Mouse (Mus musculus): ENCODE results near the gene Tbcd. TPM values are rescaled to one million over a fixed set of nuclear protein-coding genes. Genes with fewer than 3 reads are reported as not detected.

Gene Tbcd
- total RNA-seq, 2 experiments from 2014 or later, result 49.5 to 51.1 TPM

DNA sequence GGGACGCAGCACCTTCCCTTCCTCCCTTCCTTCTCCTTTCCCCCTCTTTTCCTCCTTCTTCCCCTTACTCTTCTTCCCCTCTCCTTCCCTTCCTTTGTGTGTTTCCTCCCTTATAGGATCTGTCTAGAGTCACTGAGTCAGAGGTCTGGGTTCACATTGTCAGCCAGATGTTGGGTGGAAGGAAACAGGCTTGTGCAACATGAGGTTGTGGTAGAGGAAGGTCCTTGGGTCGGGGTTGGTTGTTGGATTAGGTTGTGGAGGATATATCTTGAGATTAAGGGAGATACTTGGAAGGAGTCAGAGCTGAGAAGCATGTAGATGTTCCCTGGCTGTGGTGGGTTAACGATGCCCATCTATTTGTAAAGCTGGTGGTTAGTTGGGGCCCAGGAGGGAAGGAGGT, 23.1 kb downstream of the Tbcd start:
- ATAC-seq (replicated peaks; ENCODE audit: poor library complexity, severe bottlenecking), result peak; percentile 77

DNA sequence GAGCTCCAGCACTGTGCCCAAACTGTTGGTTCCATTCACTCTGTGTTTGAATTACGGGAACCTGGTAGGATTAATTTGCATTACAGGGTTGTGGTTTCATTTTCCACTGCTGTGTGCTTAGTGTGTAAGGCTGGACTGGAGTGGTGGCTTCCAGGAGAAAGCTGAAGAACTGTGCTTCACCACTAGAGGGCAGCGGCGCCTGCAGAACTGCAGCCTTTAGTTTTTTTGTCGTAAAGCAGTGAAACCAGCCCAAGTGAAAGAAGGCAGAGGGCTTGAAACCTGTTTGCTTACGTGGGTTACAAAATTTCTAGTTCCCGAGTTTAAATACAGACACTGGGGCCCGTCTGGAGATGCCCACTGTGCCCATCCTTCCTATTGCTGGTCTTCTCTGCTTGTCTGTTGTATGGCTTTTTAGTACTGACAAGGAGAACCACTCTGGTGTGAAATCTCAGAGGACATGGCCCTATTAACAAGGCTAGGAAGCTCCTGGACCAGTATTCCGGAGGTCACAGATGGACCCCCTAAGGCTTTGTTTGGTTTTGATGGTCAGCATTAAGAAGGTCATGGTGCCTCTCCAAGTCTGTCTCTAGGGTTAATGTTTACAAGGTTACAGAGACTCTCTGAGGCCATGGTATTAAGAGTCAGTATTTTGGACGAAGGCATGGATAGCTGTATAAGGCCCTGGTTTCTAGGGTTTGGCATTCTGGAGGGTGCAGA, 24.1 kb downstream of the Tbcd start:
- peak; percentile 72 for ATAC-seq (replicated peaks; ENCODE audit: poor library complexity, severe bottlenecking)

DNA sequence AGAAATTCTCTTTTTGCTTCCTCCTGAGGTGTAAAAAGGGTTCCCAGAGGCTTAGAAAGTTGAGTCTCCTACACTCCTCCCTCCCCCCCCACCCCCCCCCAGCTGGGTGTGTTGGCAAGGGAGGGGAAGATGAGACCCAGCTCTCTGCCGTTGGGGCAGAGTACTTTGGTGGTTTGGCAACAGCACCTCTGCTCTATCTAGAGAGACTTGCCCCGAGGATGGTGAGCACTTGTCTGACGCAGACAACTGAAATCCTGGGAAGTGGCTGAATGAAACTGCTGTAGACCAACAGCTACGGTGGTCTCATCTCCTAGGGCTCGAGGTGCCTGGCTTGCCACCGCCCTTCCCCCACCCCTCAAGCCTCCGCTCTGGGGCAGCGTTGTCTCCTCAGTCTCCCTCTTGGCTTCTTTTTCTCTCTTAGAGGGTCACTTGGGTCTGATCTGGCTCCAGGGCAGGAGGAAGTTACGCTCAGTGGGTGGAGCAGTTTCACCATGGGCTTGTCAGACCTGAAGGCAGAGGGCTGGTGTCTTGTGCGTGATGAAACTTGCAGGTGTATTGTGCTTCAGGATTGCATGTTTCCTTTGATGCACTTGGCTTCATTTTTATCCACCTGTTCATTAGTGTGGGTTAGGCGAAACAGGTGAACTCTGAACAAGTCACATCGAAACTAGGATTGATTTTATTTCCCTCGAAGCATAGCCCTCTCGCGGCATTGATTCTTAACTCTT, 27.9 kb downstream of the Tbcd start:
- ATAC-seq (replicated peaks; ENCODE audit: poor library complexity, severe bottlenecking), result 0 out of 2 replicates have a peak, but pooled peaks have one; percentile 25

DNA sequence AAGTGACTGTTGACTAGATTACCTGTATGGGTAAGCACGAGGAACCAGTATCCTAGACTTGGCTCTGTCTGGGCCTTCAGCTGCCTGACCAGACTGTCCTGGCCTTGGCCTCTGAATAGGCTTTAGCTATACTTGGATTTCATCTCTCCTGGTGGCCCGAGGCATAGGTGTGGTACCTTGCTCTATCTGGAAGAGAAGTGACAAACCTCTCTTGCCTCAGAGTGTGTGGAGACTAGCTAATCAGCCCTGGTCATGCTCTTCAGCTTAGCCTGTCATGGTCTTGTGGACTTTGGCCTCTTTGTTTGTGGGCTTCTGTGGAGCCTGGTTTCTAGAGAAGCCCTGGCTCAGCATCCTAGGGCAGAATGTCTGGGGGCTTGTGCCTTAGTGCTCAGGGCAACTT, 29.4 kb downstream of the Tbcd start:
- no peak for ATAC-seq (replicated peaks; ENCODE audit: poor library complexity, severe bottlenecking)

DNA sequence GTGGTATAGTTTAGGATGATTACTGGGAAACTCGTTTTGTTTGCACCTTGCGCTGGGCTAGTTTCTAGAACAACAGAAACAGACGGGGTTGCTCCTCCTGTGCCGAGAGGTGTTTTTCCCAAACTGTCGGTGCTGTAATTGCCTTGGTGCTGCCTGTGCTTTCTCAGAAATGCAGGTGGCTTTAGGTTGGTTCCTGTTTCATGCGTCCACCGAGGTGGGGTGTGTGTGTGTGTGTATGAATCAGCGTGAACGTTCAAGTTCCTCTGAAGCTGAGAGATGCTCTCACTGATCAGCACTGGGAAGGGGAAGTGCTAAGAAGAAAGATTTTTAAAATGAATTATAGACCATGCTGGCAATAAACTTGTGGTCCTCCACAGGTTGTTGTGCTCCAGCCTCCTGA, 34.1 kb downstream of the Tbcd start:
- peak; percentile 80 for ATAC-seq (replicated peaks; ENCODE audit: poor library complexity, severe bottlenecking)

DNA sequence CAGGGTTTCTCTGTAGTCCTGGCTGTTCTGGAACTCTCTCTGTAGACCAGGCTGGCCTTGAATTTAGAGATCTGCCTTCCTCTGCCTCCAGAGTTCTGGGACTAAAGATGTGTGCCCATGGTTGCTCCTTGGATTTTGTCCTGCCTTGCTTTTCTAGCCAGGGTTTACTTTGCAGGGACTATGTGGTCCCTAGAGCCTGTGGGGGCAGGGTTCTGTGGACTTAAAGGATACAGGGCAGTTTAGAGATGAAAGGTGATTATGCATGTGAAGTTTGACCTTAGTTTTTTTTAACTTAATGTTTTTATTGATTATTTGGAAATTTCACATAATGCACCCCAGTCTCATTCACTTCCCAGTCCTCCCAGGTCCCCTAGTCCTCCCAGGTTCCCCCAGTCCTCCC, 38.9 kb downstream of the Tbcd start:
- no peak for ATAC-seq (replicated peaks; ENCODE audit: poor library complexity, severe bottlenecking)

DNA sequence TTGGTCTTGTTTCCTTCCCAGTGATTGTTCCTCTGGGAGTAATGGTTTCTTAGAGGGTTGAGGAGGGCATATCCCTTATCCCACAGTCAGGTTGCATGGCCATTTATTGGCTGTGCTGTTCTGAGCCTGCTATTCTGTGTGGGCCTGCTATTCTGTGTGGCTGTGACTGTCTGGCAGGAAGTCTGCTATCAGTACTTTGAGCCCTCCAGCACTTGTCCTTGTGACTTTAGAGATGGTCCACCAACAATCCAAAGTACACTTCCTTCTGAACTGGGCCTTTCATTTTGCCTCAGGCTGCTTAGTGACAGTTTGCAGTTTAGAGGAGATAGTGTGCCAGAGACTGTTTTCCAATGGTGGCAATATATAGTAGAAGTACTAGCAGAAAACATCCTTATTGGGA, 48.8 kb downstream of the Tbcd start:
- ATAC-seq (replicated peaks; ENCODE audit: poor library complexity, severe bottlenecking), result no peak

DNA sequence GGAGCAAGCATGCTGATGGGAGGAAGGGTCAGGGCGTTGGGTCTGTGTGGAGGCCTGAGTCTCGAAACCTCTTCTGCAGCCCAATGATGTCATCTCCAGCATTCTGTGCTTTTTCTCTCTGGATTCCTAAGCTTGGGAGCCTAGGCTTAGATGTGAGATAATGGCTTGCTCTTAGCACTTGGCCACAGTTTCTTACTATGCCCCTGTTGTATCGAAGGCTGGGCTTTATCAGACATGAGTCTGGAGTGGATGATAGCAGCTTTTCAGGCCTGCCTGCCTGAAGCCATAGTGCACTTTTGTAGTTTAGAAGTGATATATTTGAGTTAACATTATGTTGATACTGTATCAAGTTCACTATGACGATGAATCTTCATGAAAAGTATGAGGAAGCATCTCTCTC, 49.8 kb downstream of the Tbcd start:
- no peak for ATAC-seq (replicated peaks; ENCODE audit: poor library complexity, severe bottlenecking)

DNA sequence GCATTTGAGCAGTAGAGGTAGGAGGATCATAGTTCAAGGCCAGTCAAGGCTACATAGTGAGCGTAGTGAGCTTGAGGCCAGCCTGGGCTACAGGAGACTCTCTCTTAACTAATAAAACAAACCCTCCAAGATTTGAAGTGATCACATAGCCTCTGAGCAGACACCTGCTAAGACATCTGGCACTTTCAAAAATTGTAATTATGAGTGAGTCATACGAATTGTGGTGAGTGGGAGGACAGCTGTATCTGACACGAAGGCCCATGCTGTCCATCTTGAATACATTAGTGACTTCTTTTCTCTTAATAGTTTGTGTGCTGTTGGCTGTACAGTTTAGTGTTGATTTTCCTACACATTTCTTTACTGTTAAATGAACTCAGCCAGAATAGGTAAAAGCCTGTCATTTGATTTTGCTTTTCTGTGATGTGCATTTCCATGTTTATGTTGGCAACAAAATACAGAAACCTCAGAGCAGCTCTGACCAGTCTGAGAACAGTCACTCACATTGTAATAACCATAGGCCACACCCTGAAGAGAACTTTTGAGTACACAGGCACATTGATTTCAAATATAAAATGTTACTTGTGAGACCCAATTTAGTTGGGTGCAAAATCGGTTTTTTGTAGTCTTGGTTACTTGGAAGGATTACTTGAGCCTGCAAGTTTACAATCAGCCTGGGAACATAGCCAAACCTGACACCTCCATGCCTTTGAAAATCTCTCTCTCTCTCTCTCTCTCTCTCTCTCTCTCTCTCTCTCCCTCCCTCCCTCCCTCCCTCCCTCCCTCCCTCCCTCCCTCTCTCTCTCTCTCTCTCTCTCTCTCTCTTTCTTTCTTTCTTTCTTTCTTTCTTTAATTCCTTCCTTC, 50.5 kb downstream of the Tbcd start:
- no peak for ATAC-seq (replicated peaks; ENCODE audit: poor library complexity, severe bottlenecking)

DNA sequence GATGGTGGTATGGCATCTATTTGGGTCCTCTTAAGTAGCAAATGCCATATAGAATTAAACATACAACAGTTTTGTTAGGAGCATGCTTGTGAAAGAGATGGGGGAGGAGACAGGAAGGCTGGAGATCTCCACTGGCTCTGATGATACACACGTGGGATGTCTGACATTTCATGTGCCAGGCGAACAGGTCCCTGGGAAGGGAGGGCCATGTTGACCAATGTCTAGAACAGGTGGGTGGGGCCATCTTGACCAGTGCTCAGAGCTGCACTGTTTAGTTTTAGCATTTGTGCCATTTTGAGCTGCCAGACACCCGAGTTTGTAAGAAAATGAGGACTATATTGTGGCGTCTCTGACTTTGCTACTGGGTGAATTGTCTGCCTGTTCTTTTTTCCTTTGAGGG, 56.7 kb downstream of the Tbcd start:
- no peak for ATAC-seq (replicated peaks; ENCODE audit: poor library complexity, severe bottlenecking)

DNA sequence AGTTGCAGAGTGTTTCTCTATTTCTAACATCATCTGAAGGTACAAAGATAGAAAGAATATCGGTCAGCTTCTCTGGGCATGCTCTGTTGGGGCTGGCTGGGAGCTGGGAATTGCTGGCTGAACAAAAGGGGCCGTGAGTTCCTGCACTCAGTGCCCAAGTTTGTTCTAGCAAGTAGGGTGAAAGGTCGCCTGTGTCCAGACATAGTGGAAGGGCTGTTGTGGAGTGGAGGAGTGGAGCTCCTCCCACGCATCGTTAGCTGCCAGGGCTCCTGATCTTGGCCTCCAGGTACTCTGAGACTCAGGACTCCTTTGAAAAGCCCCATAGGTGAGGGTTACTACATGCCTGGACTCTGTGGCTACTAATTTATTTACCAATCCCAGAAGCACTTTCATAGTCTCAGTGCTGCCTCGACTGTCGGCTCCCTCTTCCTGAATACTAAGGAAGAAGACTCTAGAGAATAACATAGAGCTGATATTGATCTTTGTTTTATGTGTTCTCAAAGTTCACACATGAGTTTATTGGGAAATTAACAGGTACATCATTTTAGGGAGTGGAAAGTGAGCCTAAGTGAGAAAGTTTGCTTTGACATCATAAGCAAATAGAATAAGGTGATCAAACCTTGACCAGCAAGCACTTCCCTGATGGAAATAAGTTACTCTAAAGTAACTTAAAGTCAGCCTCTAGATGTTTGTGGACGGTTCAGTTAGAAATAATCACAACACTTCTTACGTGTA, 58.9 kb downstream of the Tbcd start:
- no peak for ATAC-seq (replicated peaks; ENCODE audit: poor library complexity, severe bottlenecking)

DNA sequence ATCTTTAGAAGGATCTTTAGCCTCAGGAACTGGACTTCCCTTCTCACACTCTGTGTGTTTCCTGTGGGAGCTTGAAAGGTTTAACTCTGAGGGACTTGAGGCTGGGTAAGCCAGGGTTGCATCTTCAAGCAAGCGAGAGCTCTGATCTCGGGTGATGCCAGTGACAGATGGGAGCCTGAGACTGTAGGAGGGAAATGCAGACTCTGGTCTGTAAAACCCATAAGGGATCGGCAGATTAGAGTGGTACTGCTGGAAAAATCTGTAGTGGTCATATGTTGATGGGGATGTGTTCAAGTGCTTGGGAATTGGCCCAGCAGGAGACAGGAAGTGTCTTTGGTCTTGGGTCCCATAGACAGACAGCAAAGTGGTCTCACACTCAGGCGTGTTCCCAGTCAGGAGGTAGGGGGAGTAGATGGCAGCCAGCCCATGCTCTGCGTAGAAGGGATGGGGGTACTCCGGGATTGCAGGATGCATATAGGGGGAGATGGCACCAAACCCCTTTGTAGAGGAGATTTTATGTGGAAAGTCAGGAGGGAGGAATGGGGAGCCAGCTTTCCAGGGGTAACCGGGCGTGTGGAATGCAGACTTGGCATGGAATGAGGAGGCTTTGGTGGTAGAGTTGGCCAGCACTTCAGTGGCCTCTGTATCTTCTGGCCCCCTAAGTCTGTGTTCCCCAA, 61.3 kb downstream of the Tbcd start:
- ATAC-seq (replicated peaks; ENCODE audit: poor library complexity, severe bottlenecking), result no peak

DNA sequence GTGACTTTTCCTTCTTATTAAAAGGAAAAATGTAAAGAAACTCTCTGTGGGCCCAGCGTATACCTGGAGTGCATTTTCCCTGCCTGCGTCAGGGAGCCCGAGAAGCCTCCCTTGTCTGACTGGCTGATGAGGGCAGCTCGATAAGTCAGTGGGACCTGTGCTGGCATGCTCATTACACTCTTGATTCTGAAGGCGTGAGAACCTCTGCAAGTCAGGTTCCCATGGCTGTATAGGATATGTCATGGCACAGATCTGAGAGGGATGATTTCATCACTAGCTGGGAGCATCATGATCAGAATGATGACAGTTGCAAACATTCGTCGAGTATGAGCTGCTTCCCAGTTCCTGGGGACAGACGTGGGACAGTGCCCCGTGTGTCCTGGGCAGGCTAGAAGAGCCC, 64.2 kb downstream of the Tbcd start:
- peak; percentile 40 for ATAC-seq (replicated peaks; ENCODE audit: poor library complexity, severe bottlenecking)

DNA sequence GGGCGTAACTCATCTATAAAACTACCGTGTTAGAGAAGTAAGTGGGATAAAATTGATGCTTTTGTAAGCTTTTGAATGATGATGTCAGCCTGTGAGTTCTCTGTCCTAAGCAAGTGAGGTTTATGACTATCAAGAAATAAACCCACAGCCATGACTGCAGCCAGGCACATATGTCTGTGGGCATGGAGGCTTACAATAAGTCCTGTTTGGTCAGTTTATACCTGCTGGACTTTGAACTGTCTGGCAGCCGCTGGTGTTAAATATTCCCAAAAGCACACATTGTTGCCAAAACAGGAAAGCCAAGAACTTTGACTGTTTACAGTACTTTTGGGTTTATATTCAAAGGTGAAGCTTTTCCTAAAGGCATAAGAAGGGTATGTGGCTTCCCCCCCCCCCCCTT, 65.2 kb downstream of the Tbcd start:
- ATAC-seq (replicated peaks; ENCODE audit: poor library complexity, severe bottlenecking), result no peak

DNA sequence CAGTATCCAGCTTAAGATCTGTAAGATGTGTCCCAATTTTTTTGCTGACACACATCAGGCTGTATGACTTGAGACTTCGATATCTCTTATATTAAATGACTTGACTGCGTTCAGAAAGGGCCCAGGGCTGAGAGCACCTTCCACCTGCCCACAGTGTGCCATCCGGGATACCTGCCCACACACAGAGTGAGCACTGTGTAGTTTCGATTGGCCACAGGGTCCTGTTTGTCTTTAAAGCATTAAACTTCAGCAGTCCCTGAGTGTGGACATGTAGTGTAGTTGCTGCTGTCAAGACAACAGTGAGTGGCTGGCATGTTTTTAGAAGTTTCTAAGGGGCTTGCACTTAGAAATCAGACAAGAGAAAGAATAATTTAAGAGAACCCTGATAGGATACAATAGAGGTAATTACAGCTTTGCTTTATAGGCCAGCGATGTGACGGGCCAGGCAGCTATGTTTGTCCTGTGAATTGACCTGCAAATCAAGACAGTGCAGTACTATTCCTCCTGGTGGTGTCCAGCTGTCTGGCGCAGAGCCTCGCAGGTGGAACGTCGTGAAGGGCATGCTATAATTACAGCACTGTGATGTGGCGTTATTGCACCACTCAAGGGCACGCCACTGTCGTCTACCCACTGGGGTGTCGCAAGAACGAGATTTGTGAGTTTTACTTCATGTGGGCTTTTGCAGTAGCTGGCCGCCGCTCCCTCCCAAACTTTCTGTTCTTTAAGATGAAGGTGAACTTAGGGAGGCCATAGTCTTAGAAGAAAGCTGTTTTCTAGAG, 66.1 kb downstream of the Tbcd start:
- peak; percentile 67 for ATAC-seq (replicated peaks; ENCODE audit: poor library complexity, severe bottlenecking)

DNA sequence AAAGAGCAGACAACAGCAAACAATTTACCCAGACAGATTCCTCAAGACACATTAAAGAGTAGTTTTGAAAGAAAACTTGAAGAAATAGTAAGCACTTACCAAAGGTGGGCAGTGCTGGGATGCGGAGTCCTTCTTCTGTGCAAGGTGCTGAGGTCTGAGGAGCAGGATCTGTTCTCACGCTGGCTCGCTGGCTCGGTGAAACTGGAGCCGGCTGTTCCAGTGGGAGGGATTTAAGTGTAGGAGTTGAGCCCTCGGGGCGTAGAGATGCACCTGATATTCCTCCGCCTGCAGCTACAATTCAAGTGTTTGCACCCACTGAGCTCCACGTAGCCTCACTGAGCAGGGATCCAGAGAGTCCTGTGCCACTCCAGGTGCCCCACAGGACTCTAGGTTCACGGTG, 67.4 kb downstream of the Tbcd start, which contains the start of gene Zfp750:
Gene Zfp750 (minus strand): TSS at position 203 of the 400 bp plus-strand sequence.
- no peak for ATAC-seq (replicated peaks; ENCODE audit: poor library complexity, severe bottlenecking)

DNA sequence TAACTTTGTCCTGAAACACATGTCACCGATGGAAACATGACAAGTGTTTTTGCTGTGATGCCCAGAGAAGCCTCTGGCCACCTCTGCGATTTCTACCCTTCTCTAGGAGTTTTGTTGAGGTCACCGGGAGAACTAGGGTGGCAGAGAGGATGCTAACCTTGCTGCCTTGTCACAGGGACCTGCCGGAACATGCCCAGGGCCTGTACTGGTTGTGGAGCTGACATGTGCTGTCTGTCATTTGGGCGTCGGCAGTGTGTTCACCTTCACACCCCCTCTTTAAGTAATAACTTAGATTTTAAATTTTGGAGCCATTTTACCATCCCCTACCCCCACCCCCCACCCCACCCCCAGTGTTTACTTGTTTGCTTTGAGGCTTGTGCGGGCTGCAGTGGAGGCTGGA, 68.0 kb downstream of the Tbcd start:
- ATAC-seq (replicated peaks; ENCODE audit: poor library complexity, severe bottlenecking), result no peak

DNA sequence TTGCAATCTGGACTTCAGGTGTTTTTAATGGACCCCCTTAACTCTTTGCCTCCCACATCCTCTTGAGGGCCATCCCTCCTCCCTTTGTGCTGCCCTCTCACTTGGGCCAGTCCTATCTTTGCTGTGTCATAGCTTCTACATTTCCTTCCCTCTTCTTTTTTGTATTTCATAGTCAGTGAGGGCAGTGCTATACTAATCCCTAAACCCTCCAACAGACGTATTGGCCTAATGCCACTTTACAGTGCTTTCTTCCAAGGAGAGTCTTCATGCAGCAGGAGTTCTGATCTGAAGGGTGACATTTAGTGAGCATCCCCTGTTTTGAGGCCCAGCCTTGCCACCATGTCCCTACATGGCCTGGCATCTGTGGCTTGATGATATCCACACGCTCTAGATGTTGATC, 69.0 kb downstream of the Tbcd start:
- no peak for ATAC-seq (replicated peaks; ENCODE audit: poor library complexity, severe bottlenecking)

DNA sequence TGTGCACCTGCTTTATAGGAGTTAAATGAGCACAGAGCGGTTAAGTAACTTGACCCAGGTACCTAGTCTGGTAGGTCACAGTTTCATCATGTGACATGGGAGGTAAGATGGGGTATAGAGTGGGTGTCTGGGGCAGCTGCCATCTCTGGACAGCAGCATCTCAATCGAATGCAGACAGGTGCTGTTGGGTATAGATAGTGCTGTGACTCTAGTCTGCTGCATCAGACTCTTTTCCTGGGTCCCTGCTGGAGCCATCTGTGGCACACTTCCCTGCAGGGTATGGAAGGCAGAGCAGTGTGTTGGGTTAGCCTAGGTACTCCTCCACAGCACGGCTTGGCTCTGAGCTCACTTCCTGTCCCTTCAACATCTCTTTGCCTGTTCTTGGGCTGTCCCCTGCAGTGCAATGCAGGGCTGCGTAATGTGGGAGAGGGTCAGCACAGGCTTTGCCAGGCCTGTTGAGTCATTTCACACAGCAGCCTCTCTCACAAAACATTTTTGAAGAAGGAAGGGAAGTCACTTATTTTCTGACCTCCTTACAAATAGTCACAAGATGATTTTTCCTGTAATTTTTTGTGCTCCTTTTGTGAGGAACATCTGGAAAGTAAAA, 70.5 kb downstream of the Tbcd start:
- peak; percentile 45 for ATAC-seq (replicated peaks; ENCODE audit: poor library complexity, severe bottlenecking)
